Mouse (Mus musculus) heart, embryonic 16.5 days (tissue): ENCODE measurements around the gene Sorl1. TPM values are rescaled to one million over a fixed set of nuclear protein-coding genes. Genes with fewer than 3 reads are reported as not detected.

ENCODE experiments used
- ATAC-seq: fragments of 200-750 bp; cut with Nextera tagmentation; replicated peaks from 2 replicates; pipeline ENCODE4 v1.8.0; 2017; ENCODE audit warnings: moderate number of reproducible peaks; ENCODE audit not compliant: insufficient read depth, low FRiP score; ENCODE audit errors: extremely low read depth
- H3K27ac ChIP-seq: fragments of 300-500 bp; sonication (generic); 2 replicates; pipeline ENCODE4 v1.5.1; 2014; ENCODE audit warnings: mild to moderate bottlenecking, low read length, control low read depth, moderate library complexity
- H3K27me3 ChIP-seq: fragments of 300-500 bp; sonication (generic); 2 replicates; pipeline ENCODE4 v1.6.1; 2014; ENCODE audit warnings: low read length, mixed read lengths; ENCODE audit not compliant: control insufficient read depth, insufficient read depth
- H3K36me3 ChIP-seq: fragments of 300-500 bp; sonication (generic); 2 replicates; pipeline ENCODE4 v1.6.1; 2014; ENCODE audit not compliant: control insufficient read depth, insufficient read depth
- H3K4me1 ChIP-seq: fragments of 300-500 bp; sonication (generic); 2 replicates; pipeline ENCODE4 v1.6.1; 2014; ENCODE audit warnings: low read length, mixed read lengths; ENCODE audit not compliant: control insufficient read depth, insufficient read depth
- H3K4me2 ChIP-seq: fragments of 300-500 bp; sonication (generic); 2 replicates; pipeline ENCODE4 v1.6.1; 2014; ENCODE audit warnings: low read depth, mild to moderate bottlenecking, control low read depth, low read length
- H3K4me3 ChIP-seq: fragments of 300-500 bp; sonication (generic); 2 replicates; pipeline ENCODE4 v1.5.1; 2014; ENCODE audit warnings: mild to moderate bottlenecking, control low read depth, low read length
- H3K9ac ChIP-seq: fragments of 300-500 bp; sonication (generic); 2 replicates; pipeline ENCODE4 v1.6.1; 2014; ENCODE audit warnings: low read length, control low read depth
- H3K9me3 ChIP-seq: fragments of 300-500 bp; sonication (generic); replicated peaks from 2 replicates; pipeline ENCODE4 v1.6.1; 2016; ENCODE audit warnings: low read length; ENCODE audit not compliant: control insufficient read depth
- WGBS: fragments of 180-500 bp; shearing (Covaris S2); extraction: QIAGEN DNeasy Blood & Tissue Kit; methylation state at CpG from one replicate; pipeline ENCODE4 v1.1.7; 2014; 5-methylcytosine and 5-hydroxymethylcytosine counted together
- polyA plus RNA-seq: library from polyadenylated mRNA; unstranded; fragments of >200 nt; fragmentation: Nextera tagmentation; extraction: Ambion mirVana; gene quantifications from 2 replicates; pipeline ENCODE4 v1.2.1, GENCODE M21; 2015

The Sorl1 gene
- polyA plus RNA-seq, 1 experiment from 2014 or later, result 2.2 TPM

DNA sequence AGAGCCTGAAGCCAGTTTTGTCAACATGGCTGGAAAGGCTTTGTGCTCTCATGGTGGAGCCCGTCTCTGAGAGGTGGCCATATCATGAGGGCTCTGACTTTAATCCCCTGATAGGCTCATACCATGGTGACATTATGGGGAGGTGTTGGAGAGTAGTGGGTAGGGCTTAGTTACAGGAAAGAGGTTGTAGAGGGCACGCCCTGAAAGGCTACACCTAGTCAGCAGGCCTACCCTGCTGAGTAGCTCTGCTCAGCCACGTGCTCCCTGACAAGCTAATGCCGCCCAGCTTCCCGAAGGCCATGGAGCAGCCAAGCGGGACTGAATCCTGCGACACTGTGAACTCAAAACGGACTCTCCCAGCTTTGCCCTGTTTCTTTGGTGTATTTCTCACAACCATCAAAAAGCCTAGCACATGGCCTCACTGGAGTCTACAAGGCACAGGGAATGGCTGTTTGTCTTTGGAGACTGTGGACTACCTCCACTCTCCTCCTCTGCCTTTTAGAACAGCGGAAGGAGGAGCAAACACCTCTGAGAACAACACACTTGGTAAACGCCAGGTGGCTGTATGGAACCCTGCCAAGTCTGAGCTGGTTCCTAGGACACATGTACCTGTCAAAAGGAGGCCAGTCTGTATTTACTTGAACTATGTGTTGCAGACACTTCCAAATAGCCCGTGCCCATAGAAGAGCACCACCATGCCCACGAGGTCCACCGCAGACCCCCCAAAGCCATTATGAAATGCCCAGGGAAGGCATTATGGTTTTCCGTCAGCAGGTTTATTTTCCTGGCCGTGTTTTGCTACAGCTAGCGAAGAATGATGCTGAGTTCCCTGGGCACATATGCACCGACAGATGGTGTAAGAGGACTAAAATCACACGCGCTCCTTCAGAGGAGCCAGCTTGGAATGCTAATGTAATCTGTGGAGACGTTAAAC lies 69.5 kb downstream of the Sorl1 start:
- Histone ChIP-seq H3K4me1 (no peaks in the 10 kb centered on the region), H3K4me2 (no peak overlapping the region), H3K4me3 (no peak overlapping the region), H3K27me3 (no peaks in the 10 kb centered on the region), H3K36me3 (no peaks in the 10 kb centered on the region), H3K27ac (no peak overlapping the region), H3K9ac (no peak overlapping the region), H3K9me3 (0 out of 2 replicates have a peak, but pooled peaks cover 3% of the 10 kb centered on the region)
- ATAC-seq, result no peak
- WGBS, result 74% methylated on average over 20 of the region's 20 CpGs

- 0 out of 2 replicates have a peak, but pooled peaks cover 3% of the 10 kb centered on the region for H3K9me3 ChIP-seq
- H3K36me3 ChIP-seq, result no peaks in the 10 kb centered on the region
- H3K4me3 ChIP-seq, result no peak overlapping the region
- H3K9ac ChIP-seq, result no peak overlapping the region
- no peaks in the 10 kb centered on the region for H3K27me3 ChIP-seq
- H3K27ac ChIP-seq, result no peak overlapping the region
- no peak overlapping the region for H3K4me2 ChIP-seq
- no peak for ATAC-seq
- WGBS, result 84% methylated on average over 12 of the region's 12 CpGs
- no peaks in the 10 kb centered on the region for H3K4me1 ChIP-seq
Measured at GRCm38 (mm10) chr9:42053591-42054190, 70.4 kb downstream of the Sorl1 start.

- no peak overlapping the region for H3K9ac ChIP-seq
- whole genome bisulfite sequencing, result 44% methylated on average over 12 of the region's 12 CpGs
- 0 out of 2 replicates have a peak, but pooled peaks cover 3% of the 10 kb centered on the region for H3K9me3 ChIP-seq
- H3K27me3 ChIP-seq, result no peaks in the 10 kb centered on the region
- H3K27ac ChIP-seq, result no peak overlapping the region
- no peaks in the 10 kb centered on the region for H3K36me3 ChIP-seq
- no peaks in the 10 kb centered on the region for H3K4me1 ChIP-seq
- no peak overlapping the region for H3K4me3 ChIP-seq
- no peak overlapping the region for H3K4me2 ChIP-seq
- no peak; the same call in 1 of the 2 replicates for ATAC-seq
Measured at GRCm38 (mm10) chr9:42052713-42053356, 71.3 kb downstream of the Sorl1 start.

DNA sequence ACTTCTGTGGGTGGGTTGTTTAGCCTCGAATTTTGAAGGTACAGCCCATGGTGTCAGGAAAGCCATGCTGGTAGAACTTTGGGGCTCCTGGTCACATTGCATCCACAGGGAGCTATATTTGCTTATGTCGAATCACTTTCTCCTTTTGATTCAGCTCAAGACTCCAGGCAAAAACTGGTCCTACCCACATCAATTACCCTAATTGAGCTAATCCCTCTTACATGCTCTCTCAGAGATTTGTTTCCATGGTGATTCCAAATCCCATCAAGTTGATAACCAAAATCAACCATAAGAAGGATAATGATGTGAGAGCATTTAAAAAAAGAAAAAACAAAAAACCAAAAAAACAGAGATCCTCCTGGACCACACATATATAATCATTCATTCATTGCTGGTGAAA lies 75.6 kb downstream of the Sorl1 start:
- H3K4me2 ChIP-seq, result no peak overlapping the region
- 32% methylated on average over 2 of the region's 2 CpGs for WGBS
- H3K36me3 ChIP-seq, result no peaks in the 10 kb centered on the region

DNA sequence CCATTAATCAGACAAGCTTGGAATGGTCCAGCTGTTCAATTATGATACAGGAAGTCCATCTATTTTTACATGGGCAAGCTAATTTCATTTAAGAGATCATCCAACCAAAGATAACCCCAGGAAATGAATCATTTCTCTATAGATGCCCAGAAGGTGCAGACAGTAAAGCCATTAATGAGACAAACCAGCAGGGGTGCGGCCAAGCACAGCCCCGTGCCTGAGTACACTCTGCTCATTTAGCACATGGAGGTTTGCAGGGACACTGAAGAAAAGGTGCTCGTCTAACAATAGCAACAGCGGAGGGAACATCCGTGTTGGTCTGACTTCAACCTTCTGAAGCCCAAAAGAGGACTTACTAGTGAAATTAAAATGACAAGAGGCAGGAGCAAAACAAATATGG lies 76.3 kb downstream of the Sorl1 start:
- 35% methylated on average over 5 of the region's 5 CpGs for WGBS
- Histone ChIP-seq H3K9ac (no peak overlapping the region), H3K4me1 (no peaks in the 10 kb centered on the region), H3K4me2 (no peak overlapping the region), H3K36me3 (no peaks in the 10 kb centered on the region), H3K27me3 (0 out of 2 replicates have a peak, but pooled peaks cover 4% of the 10 kb centered on the region), H3K9me3 (0 out of 2 replicates have a peak, but pooled peaks cover 3% of the 10 kb centered on the region), H3K27ac (no peak overlapping the region), H3K4me3 (no peak overlapping the region)
- ATAC-seq, result no peak

More for the DNA sequence above, 75.6 kb downstream of the Sorl1 start:
- H3K4me1 ChIP-seq, result no peaks in the 10 kb centered on the region
- H3K27ac ChIP-seq, result no peak overlapping the region
- ATAC-seq, result no peak
- no peak overlapping the region for H3K9ac ChIP-seq
- H3K27me3 ChIP-seq, result 0 out of 2 replicates have a peak, but pooled peaks cover 4% of the 10 kb centered on the region
- H3K9me3 ChIP-seq, result 0 out of 2 replicates have a peak, but pooled peaks cover 3% of the 10 kb centered on the region
- H3K4me3 ChIP-seq, result no peak overlapping the region

GRCm38 (mm10) chr9:42046248-42046647 lies 77.8 kb downstream of the Sorl1 start:
- H3K4me1 ChIP-seq, result no peaks in the 10 kb centered on the region
- H3K27me3 ChIP-seq, result 0 out of 2 replicates have a peak, but pooled peaks cover 4% of the 10 kb centered on the region
- WGBS, result 78% methylated on average over 11 of the region's 11 CpGs
- H3K9ac ChIP-seq, result no peak overlapping the region
- 0 out of 2 replicates have a peak, but pooled peaks cover 3% of the 10 kb centered on the region for H3K9me3 ChIP-seq
- no peak overlapping the region for H3K4me2 ChIP-seq
- no peaks in the 10 kb centered on the region for H3K36me3 ChIP-seq
- ATAC-seq, result no peak
- no peak overlapping the region for H3K27ac ChIP-seq
- H3K4me3 ChIP-seq, result no peak overlapping the region

- no peak for ATAC-seq
- Histone ChIP-seq H3K9me3 (no peaks in the 10 kb centered on the region), H3K4me1 (no peaks in the 10 kb centered on the region), H3K36me3 (no peaks in the 10 kb centered on the region), H3K27me3 (0 out of 2 replicates have a peak, but pooled peaks cover 4% of the 10 kb centered on the region), H3K9ac (no peak overlapping the region), H3K27ac (no peak overlapping the region), H3K4me2 (no peak overlapping the region), H3K4me3 (no peak overlapping the region)
- WGBS, result 90% methylated on average over 8 of the region's 8 CpGs
Measured at GRCm38 (mm10) chr9:42044651-42045050, 79.4 kb downstream of the Sorl1 start.

DNA sequence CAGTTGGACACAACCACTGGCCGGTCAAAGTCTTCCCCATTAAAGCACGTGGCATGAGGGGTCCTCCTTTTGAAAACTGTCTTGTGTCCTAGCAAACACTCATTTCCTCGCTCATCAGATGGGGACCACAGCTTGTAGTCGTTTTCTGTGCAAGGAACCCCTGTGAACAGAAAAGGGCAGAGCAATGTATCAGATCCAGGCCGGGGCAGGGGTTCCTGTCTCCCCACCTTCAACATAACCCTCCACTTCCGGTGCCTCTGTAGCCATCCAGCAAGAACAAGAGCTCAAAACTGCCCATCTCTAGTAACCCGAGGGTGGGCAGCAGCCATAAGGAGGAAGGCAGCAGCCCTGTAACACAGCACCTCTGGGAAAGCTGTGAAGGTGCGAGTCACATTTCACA lies 80.2 kb downstream of the Sorl1 start:
- no peak overlapping the region for H3K4me3 ChIP-seq
- H3K27me3 ChIP-seq, result 0 out of 2 replicates have a peak, but pooled peaks cover 4% of the 10 kb centered on the region
- ATAC-seq, result no peak
- H3K27ac ChIP-seq, result no peak overlapping the region
- no peaks in the 10 kb centered on the region for H3K36me3 ChIP-seq
- no peaks in the 10 kb centered on the region for H3K4me1 ChIP-seq
- H3K4me2 ChIP-seq, result no peak overlapping the region
- no peaks in the 10 kb centered on the region for H3K9me3 ChIP-seq
- WGBS, result 86% methylated on average over 8 of the region's 8 CpGs
- H3K9ac ChIP-seq, result no peak overlapping the region
